Mouse (Mus musculus): ENCODE measurements around the gene Glipr2. TPM values are rescaled to one million over a fixed set of nuclear protein-coding genes. Genes with fewer than 3 reads are reported as not detected.

Glipr2 gene
- polyA plus RNA-seq, 1 experiment from 2014 or later = 52.8 TPM

- Histone ChIP-seq H3K4me3 (no peak overlapping the region), H3K36me3 (replicated peaks) (0 out of 2 replicates have a peak, but pooled peaks cover 3% of the 10 kb centered on the region), H3K4me1 (peaks cover 59% of the 10 kb centered on the region), H3K9me3 (no peaks in the 10 kb centered on the region), H3K27me3 (ENCODE audit: poor library complexity, severe bottlenecking) (peaks cover 57% of the 10 kb centered on the region), H3K27ac (no peak overlapping the region)
- WGBS = 85% methylated on average over 10 of the region's 10 CpGs
- DNase-seq (ENCODE audit: extremely low spot score, low spot score) = no peak
These were observed 17.9 kb downstream of the Glipr2 start for GRCm38 (mm10) chr4:43974914-43975616.

- Histone ChIP-seq H3K4me3 (no peak overlapping the region), H3K4me1 (peaks cover 49% of the 10 kb centered on the region), H3K9me3 (no peaks in the 10 kb centered on the region), H3K27me3 (ENCODE audit: poor library complexity, severe bottlenecking) (peaks cover 60% of the 10 kb centered on the region), H3K36me3 (replicated peaks) (no peaks in the 10 kb centered on the region), H3K27ac (no peak overlapping the region)
- 88% methylated on average over 6 of the region's 6 CpGs for WGBS
- no peak for DNase-seq (ENCODE audit: extremely low spot score, low spot score)
These were observed 19.1 kb downstream of the Glipr2 start for GRCm38 (mm10) chr4:43976223-43976740.

- 12% methylated on average over 17 of the region's 17 CpGs for WGBS
- H3K27ac ChIP-seq = peak overlapping the region; percentile 76
- H3K4me1 ChIP-seq = peaks cover 35% of the 10 kb centered on the region
- H3K36me3 ChIP-seq (replicated peaks) = no peaks in the 10 kb centered on the region
- DNase-seq (ENCODE audit: extremely low spot score, low spot score) = no peak
- H3K9me3 ChIP-seq = no peaks in the 10 kb centered on the region
- no peak overlapping the region for H3K4me3 ChIP-seq
- peaks cover 71% of the 10 kb centered on the region for H3K27me3 ChIP-seq (ENCODE audit: poor library complexity, severe bottlenecking)
These were observed 21.6 kb downstream of the Glipr2 start for GRCm38 (mm10) chr4:43978521-43979443.

- Histone ChIP-seq H3K4me3 (no peak overlapping the region), H3K27ac (peak overlapping the region; percentile 76; the same call in 1 of the 2 replicates), H3K27me3 (ENCODE audit: poor library complexity, severe bottlenecking) (peaks cover 80% of the 10 kb centered on the region), H3K4me1 (peaks cover 34% of the 10 kb centered on the region), H3K9me3 (no peaks in the 10 kb centered on the region), H3K36me3 (replicated peaks) (no peaks in the 10 kb centered on the region)
- DNase-seq (ENCODE audit: extremely low spot score, low spot score) = no peak
- 89% methylated on average over 3 of the region's 3 CpGs for WGBS
These were observed 22.5 kb downstream of the Glipr2 start for GRCm38 (mm10) chr4:43979746-43980145.

GRCm38 (mm10) chr4:43980236-43980635 is 23.0 kb downstream of the Glipr2 start:
- 85% methylated on average over 4 of the region's 4 CpGs for WGBS
- Histone ChIP-seq H3K4me1 (peaks cover 34% of the 10 kb centered on the region), H3K36me3 (replicated peaks) (no peaks in the 10 kb centered on the region), H3K27ac (no peak overlapping the region), H3K9me3 (no peaks in the 10 kb centered on the region), H3K27me3 (ENCODE audit: poor library complexity, severe bottlenecking) (peaks cover 83% of the 10 kb centered on the region), H3K4me3 (no peak overlapping the region)
- no peak for DNase-seq (ENCODE audit: extremely low spot score, low spot score)

GRCm38 (mm10) chr4:43980846-43981245 is 23.6 kb downstream of the Glipr2 start:
- H3K4me3 ChIP-seq = no peak overlapping the region
- peaks cover 81% of the 10 kb centered on the region for H3K27me3 ChIP-seq (ENCODE audit: poor library complexity, severe bottlenecking)
- WGBS = 95% methylated on average over 6 of the region's 6 CpGs
- DNase-seq (ENCODE audit: extremely low spot score, low spot score) = no peak
- no peaks in the 10 kb centered on the region for H3K36me3 ChIP-seq (replicated peaks)
- no peaks in the 10 kb centered on the region for H3K9me3 ChIP-seq
- no peak overlapping the region for H3K27ac ChIP-seq
- peaks cover 34% of the 10 kb centered on the region for H3K4me1 ChIP-seq

GRCm38 (mm10) chr4:43981251-43981650 is 24.1 kb downstream of the Glipr2 start:
- no peak overlapping the region for H3K27ac ChIP-seq
- peaks cover 77% of the 10 kb centered on the region for H3K27me3 ChIP-seq (ENCODE audit: poor library complexity, severe bottlenecking)
- no peaks in the 10 kb centered on the region for H3K9me3 ChIP-seq
- H3K36me3 ChIP-seq (replicated peaks) = no peaks in the 10 kb centered on the region
- no peak overlapping the region for H3K4me3 ChIP-seq
- no peak for DNase-seq (ENCODE audit: extremely low spot score, low spot score)
- peaks cover 34% of the 10 kb centered on the region for H3K4me1 ChIP-seq
- WGBS = 95% methylated on average over 7 of the region's 7 CpGs

- 4% methylated on average over 24 of the region's 24 CpGs for WGBS
- peak; percentile 94 for DNase-seq (ENCODE audit: extremely low spot score, low spot score)
- peaks cover 68% of the 10 kb centered on the region for H3K27me3 ChIP-seq (ENCODE audit: poor library complexity, severe bottlenecking)
- H3K4me1 ChIP-seq = peaks cover 31% of the 10 kb centered on the region
- no peaks in the 10 kb centered on the region for H3K9me3 ChIP-seq
- peak overlapping the region; percentile 88 for H3K27ac ChIP-seq
- peak overlapping the region; percentile 50 for H3K4me3 ChIP-seq
- no peaks in the 10 kb centered on the region for H3K36me3 ChIP-seq (replicated peaks)
These were observed 25.0 kb downstream of the Glipr2 start for GRCm38 (mm10) chr4:43982053-43982732.

GRCm38 (mm10) chr4:43983181-43983580 is 26.0 kb downstream of the Glipr2 start, which contains the start of gene Ccin:
Ccin (plus strand) TSS chr4:43983483.
- Histone ChIP-seq H3K27me3 (ENCODE audit: poor library complexity, severe bottlenecking) (peaks cover 58% of the 10 kb centered on the region), H3K27ac (peak within 1 kb of the TSS; percentile 88), H3K9me3 (no peaks in the 10 kb centered on the region), H3K4me1 (peaks cover 27% of the 10 kb centered on the region), H3K36me3 (replicated peaks) (no peaks in the 10 kb centered on the region), H3K4me3 (peak within 1 kb of the TSS; percentile 50)
- 86% methylated on average over 11 of the region's 11 CpGs for WGBS
- DNase-seq (ENCODE audit: extremely low spot score, low spot score) = no peak

GRCm38 (mm10) chr4:43983756-43984155 is 26.6 kb downstream of the Glipr2 start:
- H3K9me3 ChIP-seq = no peaks in the 10 kb centered on the region
- H3K4me1 ChIP-seq = peaks cover 23% of the 10 kb centered on the region
- WGBS = 94% methylated on average over 22 of the region's 22 CpGs
- DNase-seq (ENCODE audit: extremely low spot score, low spot score) = no peak
- H3K36me3 ChIP-seq (replicated peaks) = no peaks in the 10 kb centered on the region
- H3K27ac ChIP-seq = no peak overlapping the region
- H3K4me3 ChIP-seq = no peak overlapping the region
- peaks cover 52% of the 10 kb centered on the region for H3K27me3 ChIP-seq (ENCODE audit: poor library complexity, severe bottlenecking)

- DNase-seq (ENCODE audit: extremely low spot score, low spot score) = peak; percentile 9
- WGBS = 94% methylated on average over 19 of the region's 19 CpGs
- no peaks in the 10 kb centered on the region for H3K36me3 ChIP-seq (replicated peaks)
- H3K27me3 ChIP-seq (ENCODE audit: poor library complexity, severe bottlenecking) = peaks cover 47% of the 10 kb centered on the region
- peaks cover 17% of the 10 kb centered on the region for H3K4me1 ChIP-seq
- no peak overlapping the region for H3K4me3 ChIP-seq
- no peaks in the 10 kb centered on the region for H3K9me3 ChIP-seq
- H3K27ac ChIP-seq = no peak overlapping the region
These were observed 27.1 kb downstream of the Glipr2 start for GRCm38 (mm10) chr4:43984326-43984725.

- peak; percentile 8 for DNase-seq (ENCODE audit: extremely low spot score, low spot score)
- H3K27me3 ChIP-seq (ENCODE audit: poor library complexity, severe bottlenecking) = peaks cover 10% of the 10 kb centered on the region
- 0 out of 2 replicates have a peak, but pooled peaks cover 3% of the 10 kb centered on the region for H3K4me1 ChIP-seq
- H3K36me3 ChIP-seq (replicated peaks) = no peaks in the 10 kb centered on the region
- no peak overlapping the region for H3K4me3 ChIP-seq
- WGBS = 89% methylated on average over 3 of the region's 3 CpGs
- no peaks in the 10 kb centered on the region for H3K9me3 ChIP-seq
- no peak overlapping the region for H3K27ac ChIP-seq
These were observed 31.8 kb downstream of the Glipr2 start for GRCm38 (mm10) chr4:43988976-43989375.
